Comparison of ENCODE assay signal across 17 mouse cellular contexts in the genomic region with DNA sequence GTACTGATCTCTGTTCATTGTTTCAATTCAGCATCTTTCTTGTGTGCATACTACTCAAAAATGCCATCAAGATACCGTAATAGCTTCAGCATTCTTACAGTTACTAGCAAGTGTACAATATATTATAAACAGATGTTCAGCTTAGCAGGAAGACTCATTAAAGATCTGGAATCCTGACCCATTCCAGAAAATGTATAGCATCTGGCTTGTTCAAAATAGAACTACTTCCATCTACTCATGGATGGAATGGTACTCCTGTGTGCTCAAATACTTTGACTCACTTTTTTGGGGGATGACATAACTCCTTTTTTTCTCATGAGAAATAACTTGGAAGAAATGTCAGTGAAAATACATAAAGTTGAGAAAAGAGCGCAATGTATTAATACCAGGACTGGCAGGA.
"Had no signal": no experiment of that assay in that cellular context is flagged by ENCODE, and none has a peak within 500 bp of the region (broad histone marks: within the 10 kb centered on the region; RNA-seq: fewer than 3 reads in every experiment).

No protein-coding gene starts in this region.

- ATAC-seq: lung, postnatal 0 days; midbrain, embryonic 13.5 days; midbrain, embryonic 15.5 days had no signal

- H3K4me1 ChIP-seq: lung, embryonic 15.5 days; megakaryocyte, embryonic 14.5 days; midbrain, embryonic 13.5 days; midbrain, embryonic 15.5 days; neural tube, embryonic 12.5 days; stomach, embryonic 15.5 days had no signal

- H3K9me3 ChIP-seq: lung, embryonic 15.5 days; megakaryocyte, embryonic 14.5 days; midbrain, embryonic 13.5 days; midbrain, embryonic 15.5 days; neural tube, embryonic 12.5 days; stomach, embryonic 15.5 days had no signal

- H3K4me2 ChIP-seq: lung, embryonic 15.5 days; midbrain, embryonic 11.5 days; midbrain, embryonic 13.5 days; midbrain, embryonic 15.5 days; neural tube, embryonic 12.5 days; stomach, embryonic 15.5 days had no signal

- H3K27me3 ChIP-seq: lung, embryonic 15.5 days; megakaryocyte, embryonic 14.5 days; midbrain, embryonic 13.5 days; midbrain, embryonic 15.5 days; neural tube, embryonic 12.5 days; stomach, embryonic 15.5 days had no signal

- DNase-seq: lung, adult 2 months; lung, postnatal 14 days; lung, postnatal 36 days; right cerebral cortex, postnatal 14 days; thymus, adult 2 months; thymus, postnatal 25 days; thymus, postnatal 4 days had no signal

- H3K4me3 ChIP-seq: lung, embryonic 15.5 days; megakaryocyte, embryonic 14.5 days; midbrain, embryonic 13.5 days; midbrain, embryonic 15.5 days; neural tube, embryonic 12.5 days; stomach, embryonic 15.5 days had no signal

- H3K9ac ChIP-seq: lung, embryonic 15.5 days; midbrain, embryonic 13.5 days; midbrain, embryonic 15.5 days; neural tube, embryonic 12.5 days; stomach, embryonic 15.5 days had no signal

- H3K27ac ChIP-seq: lung, embryonic 15.5 days; macrophage; midbrain, embryonic 13.5 days; midbrain, embryonic 15.5 days; neural tube, embryonic 12.5 days; stomach, embryonic 15.5 days; stomach, postnatal 0 days had no signal

- H3K36me3 ChIP-seq: lung, embryonic 15.5 days; midbrain, embryonic 13.5 days; midbrain, embryonic 15.5 days; neural tube, embryonic 12.5 days; stomach, embryonic 15.5 days had no signal
